Mouse (Mus musculus) hindbrain, embryonic 13.5 days (tissue): ENCODE measurements at regions not wholly inside any gene's neighbourhood (a gene's known extent, or its start where the extent isn't known, plus 50 kb on each side); places are given as distances from the start of the nearest gene placed in this dataset.

Source experiments
- ATAC-seq: fragments of 200-750 bp; cut with Nextera tagmentation; 2 replicates; pipeline ENCODE4 v1.8.0; 2017; ENCODE audit warnings: moderate TSS enrichment; ENCODE audit not compliant: low FRiP score
- H3K27ac ChIP-seq: fragments of 300-500 bp; sonication (generic); 2 replicates; pipeline ENCODE4 v1.5.1; 2015; ENCODE audit warnings: inconsistent platforms, mild to moderate bottlenecking, moderate library complexity
- H3K27me3 ChIP-seq: fragments of 300-500 bp; sonication (generic); 2 replicates; pipeline ENCODE4 v1.6.1; 2015; ENCODE audit warnings: mild to moderate bottlenecking, inconsistent platforms
- H3K36me3 ChIP-seq: fragments of 300-500 bp; sonication (generic); 2 replicates; pipeline ENCODE4 v1.6.1; 2015; ENCODE audit warnings: mild to moderate bottlenecking, inconsistent platforms
- H3K4me1 ChIP-seq: fragments of 300-500 bp; sonication (generic); replicated peaks from 2 replicates; pipeline ENCODE4 v1.6.1; 2015; ENCODE audit warnings: inconsistent platforms
- H3K4me2 ChIP-seq: fragments of 300-500 bp; sonication (generic); 2 replicates; pipeline ENCODE4 v1.6.1; 2015; ENCODE audit warnings: inconsistent platforms, mild to moderate bottlenecking, moderate library complexity
- H3K4me3 ChIP-seq: fragments of 300-500 bp; sonication (generic); 2 replicates; pipeline ENCODE4 v1.5.1; 2015; ENCODE audit warnings: mild to moderate bottlenecking, inconsistent platforms
- H3K9ac ChIP-seq: fragments of 300-500 bp; sonication (generic); 2 replicates; pipeline ENCODE4 v1.6.1; 2015; ENCODE audit warnings: mild to moderate bottlenecking, inconsistent platforms
- H3K9me3 ChIP-seq: fragments of 300-500 bp; sonication (generic); 2 replicates; pipeline ENCODE4 v1.6.1; 2016; ENCODE audit warnings: inconsistent platforms
- WGBS: fragments of 180-500 bp; shearing (Covaris S2); methylation state at CpG from one replicate; pipeline ENCODE4 v1.1.7; 2015; 5-methylcytosine and 5-hydroxymethylcytosine counted together

DNA sequence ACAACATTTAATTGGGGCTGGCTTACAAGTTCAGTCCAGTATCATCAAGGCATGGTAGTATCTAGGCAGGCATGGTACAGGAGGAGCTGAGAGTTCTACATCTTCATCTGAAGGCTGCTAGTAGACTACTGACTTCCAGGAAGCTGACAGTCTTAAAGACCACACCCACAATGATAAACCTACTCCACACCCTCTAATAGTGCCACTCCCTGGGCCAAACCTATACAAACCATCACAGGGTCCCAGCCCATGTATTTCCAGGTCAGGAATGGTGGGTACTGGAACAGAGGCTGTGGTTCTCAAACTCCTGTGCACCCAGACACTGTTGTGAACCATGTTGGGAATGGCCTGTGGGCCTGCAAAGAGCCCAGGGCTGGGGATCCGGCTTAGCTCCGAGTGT lies 55.2 kb upstream of the Eif4g2 start:
- H3K27ac ChIP-seq = no peak overlapping the region

DNA sequence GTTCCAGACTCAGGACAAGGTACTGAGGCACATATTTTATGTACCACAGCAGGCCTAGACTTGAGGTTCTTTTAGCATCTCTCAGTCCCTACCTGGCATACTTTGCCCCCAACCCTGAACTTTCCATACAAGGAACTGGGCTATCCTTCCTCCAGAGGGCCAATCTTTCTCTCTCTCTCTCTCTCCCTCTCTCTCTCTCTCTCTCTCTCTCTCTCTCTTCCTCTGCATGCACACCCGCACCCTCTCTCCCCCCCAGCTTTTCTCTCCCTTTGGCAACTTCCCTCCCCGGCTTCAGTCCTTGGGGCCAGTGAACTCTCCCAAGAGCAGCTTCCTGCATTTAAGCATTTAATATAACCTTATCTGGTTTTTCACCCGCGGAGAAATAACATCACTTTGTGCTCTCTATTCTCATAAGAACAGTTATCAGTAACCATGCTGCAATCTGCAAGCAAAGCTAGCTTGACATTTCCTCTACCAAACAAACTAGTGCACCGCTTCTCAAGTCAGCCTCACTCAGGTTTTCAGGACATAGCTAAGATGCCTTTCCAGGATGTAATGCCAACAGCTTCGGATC lies 53.3 kb upstream of the Eif4g2 start:
- Histone ChIP-seq H3K36me3 (no peaks in the 10 kb centered on the region), H3K4me2 (no peak overlapping the region), H3K9me3 (no peaks in the 10 kb centered on the region), H3K27ac (no peak overlapping the region), H3K9ac (no peak overlapping the region), H3K4me1 (no peaks in the 10 kb centered on the region), H3K4me3 (no peak overlapping the region), H3K27me3 (no peaks in the 10 kb centered on the region)
- no peak for ATAC-seq
- WGBS = 82% methylated on average over 6 of the region's 6 CpGs

More for the DNA sequence above, 55.2 kb upstream of the Eif4g2 start:
- Histone ChIP-seq H3K36me3 (no peaks in the 10 kb centered on the region), H3K9me3 (no peaks in the 10 kb centered on the region), H3K4me3 (no peak overlapping the region), H3K4me1 (no peaks in the 10 kb centered on the region), H3K27me3 (no peaks in the 10 kb centered on the region), H3K9ac (no peak overlapping the region), H3K4me2 (no peak overlapping the region)
- 97% methylated on average over 2 of the region's 2 CpGs for WGBS
- no peak for ATAC-seq

DNA sequence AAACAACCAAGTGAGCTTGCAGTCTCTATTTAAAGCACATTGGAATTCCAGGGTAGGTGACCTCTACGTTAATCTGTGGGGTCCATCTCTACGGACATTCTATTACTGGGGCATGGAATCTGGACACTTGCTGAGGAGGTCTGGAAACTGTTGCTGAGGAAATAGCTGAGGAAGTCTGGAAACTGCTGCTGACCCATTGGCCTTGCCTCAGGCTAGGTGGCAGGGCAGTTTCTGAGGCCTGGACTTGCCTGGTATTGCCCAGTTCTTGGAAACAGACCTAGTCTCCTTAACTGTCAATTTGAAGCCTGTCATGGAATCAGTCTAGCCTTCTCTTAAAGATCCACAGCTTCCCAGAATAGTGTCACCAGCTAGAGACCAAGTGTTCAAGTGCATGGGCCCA lies 51.7 kb upstream of the Eif4g2 start:
- Histone ChIP-seq H3K4me2 (no peak overlapping the region), H3K9ac (no peak overlapping the region), H3K27me3 (no peaks in the 10 kb centered on the region), H3K27ac (no peak overlapping the region), H3K4me1 (no peaks in the 10 kb centered on the region), H3K36me3 (no peaks in the 10 kb centered on the region), H3K9me3 (no peaks in the 10 kb centered on the region), H3K4me3 (no peak overlapping the region)
- 86% methylated on average over 2 of the region's 2 CpGs for WGBS
- no peak for ATAC-seq
